Mouse (Mus musculus) ovary, adult 2 months (tissue): ENCODE measurements around the gene Olfr1441. TPM values are rescaled to one million over a fixed set of nuclear protein-coding genes. Genes with fewer than 3 reads are reported as not detected.

ENCODE experiments used
- polyA plus RNA-seq: library from polyadenylated mRNA; depleted of rRNA; stranded (reverse); fragments of >200 nt; gene quantifications from 2 replicates; pipeline ENCODE4 v1.2.3, GENCODE M21; 2012; rRNA removed

The Olfr1441 gene
- polyA plus RNA-seq, result not detected in 2 replicates

GRCm38 (mm10) chr19:12417361-12417760 is at the start of gene Olfr1441:
TSS of gene Olfr1441 (plus strand) at chr19:12417433.

DNA sequence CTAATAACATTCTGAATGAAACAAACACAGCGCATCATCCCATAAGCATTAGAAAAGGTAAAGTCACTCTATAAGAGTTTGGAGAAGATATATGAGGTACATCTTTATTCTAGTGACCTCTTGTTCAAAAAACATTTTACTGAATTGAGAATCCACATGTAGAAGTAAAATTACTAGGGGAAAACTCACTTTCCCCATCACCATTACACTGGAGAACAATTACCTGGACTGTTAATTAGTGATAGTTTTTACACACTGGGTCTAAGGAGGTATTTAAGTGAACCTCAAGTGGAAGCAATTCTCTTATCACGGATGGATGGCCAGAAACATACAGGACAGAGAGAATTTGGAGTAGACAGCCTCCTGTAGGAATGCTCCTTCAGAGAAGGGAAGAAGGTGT is 30.3 kb upstream of the Olfr1441 start, which contains the start of gene Olfr1440:
Gene Olfr1440, plus strand, starts transcription at position 301 of the 400 bp plus-strand sequence.

GRCm38 (mm10) chr19:12427605-12428004 is 10.4 kb downstream of the Olfr1441 start, which contains the start of gene Pfpl:
TSS of gene Pfpl (plus strand) at chr19:12427905.

DNA sequence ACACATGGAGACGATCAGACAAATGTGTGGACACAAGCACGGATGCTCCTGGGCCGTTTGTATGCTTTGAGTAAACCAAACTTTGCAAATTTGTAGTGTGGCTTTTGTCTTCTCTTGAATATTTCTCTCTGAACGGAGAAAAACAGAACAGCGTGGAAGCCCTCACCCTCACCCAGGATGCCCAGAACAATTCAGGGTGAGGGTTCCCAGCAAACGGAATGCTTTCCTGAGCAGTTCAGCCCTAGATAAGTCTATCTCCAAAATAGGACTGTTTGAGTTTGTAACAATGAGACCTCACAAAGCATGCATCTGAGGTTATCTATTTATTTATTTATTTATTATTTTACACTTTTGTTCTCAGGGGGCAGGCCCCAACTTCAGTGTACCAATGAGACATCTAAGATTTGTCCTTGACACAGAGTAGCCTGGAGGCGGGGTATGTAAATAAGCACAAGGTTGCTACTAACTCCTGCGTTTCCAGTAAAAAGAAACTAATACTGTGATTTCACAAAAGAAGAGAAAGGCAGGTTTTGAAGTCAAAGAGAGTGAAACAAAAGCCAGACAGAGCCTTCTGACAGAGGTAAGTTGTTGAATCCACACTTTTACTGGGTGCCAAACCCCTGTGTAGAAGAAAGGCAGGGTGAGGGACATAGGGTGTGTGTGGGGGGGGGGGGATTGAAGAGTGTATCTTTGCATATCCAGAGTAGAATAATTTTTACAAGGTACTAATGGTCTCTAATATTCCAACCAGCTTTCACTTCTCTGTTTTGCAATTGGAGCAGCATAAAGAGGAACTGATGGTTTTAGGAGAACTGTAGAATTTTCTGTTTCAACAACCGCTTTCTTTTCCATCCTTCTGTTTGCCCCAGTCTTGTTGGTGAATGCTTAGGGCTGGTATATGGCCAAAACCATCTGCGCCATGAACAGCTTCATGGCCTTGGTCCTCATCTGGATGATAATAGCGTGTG is 43.3 kb downstream of the Olfr1441 start, which contains the start of gene Mpeg1:
Gene Mpeg1, plus strand, starts transcription at position 498 of the 968 bp plus-strand sequence.

Other genes starting within 250 kb of the Olfr1441 start
- gene Olfr1555-ps1, start 247.3 kb upstream of the Olfr1441 start, polyA plus RNA-seq, result not detected in 2 replicates
- not detected in 2 replicates for gene Olfr1431, start 216.8 kb upstream of the Olfr1441 start, polyA plus RNA-seq
- not detected in 2 replicates for gene Olfr1432, start 184.8 kb upstream of the Olfr1441 start, polyA plus RNA-seq
- gene Olfr262, start 175.8 kb upstream of the Olfr1441 start, polyA plus RNA-seq, result not detected in 2 replicates
- gene Olfr235, start 156.4 kb upstream of the Olfr1441 start, polyA plus RNA-seq, result not detected in 2 replicates
- not detected in 2 replicates for gene Olfr1434, start 137.6 kb upstream of the Olfr1441 start, polyA plus RNA-seq
- gene Olfr1436, start 118.3 kb upstream of the Olfr1441 start, polyA plus RNA-seq, result not detected in 2 replicates
- not detected in 2 replicates for gene Olfr1437, start 92.3 kb upstream of the Olfr1441 start, polyA plus RNA-seq
- gene Olfr1438-ps1, start 81.5 kb upstream of the Olfr1441 start, polyA plus RNA-seq, result not detected in 2 replicates
- not detected in 2 replicates for gene Olfr1440, start 30.2 kb upstream of the Olfr1441 start, polyA plus RNA-seq
- gene Pfpl, start 10.5 kb downstream of the Olfr1441 start, polyA plus RNA-seq, result not detected in 2 replicates
- 5.6 and 7.0 TPM in 2 replicates for gene Mpeg1, start 43.3 kb downstream of the Olfr1441 start, polyA plus RNA-seq
- gene Dtx4, start 84.0 kb downstream of the Olfr1441 start, polyA plus RNA-seq, result 32.4 and 37.7 TPM in 2 replicates
- 0.42 and 0.52 TPM in 2 replicates for gene Fam111a, start 128.3 kb downstream of the Olfr1441 start, polyA plus RNA-seq
- 0.09 TPM in 1 of 2 replicates, not detected in the other for gene Gm4952, start 182.5 kb downstream of the Olfr1441 start, polyA plus RNA-seq
- not detected in 2 replicates for gene Glyat, start 215.9 kb downstream of the Olfr1441 start, polyA plus RNA-seq